Mouse (Mus musculus) intestine, embryonic 14.5 days (tissue): ENCODE measurements at regions not wholly inside any gene's neighbourhood (a gene's known extent, or its start where the extent isn't known, plus 50 kb on each side); places are given as distances from the start of the nearest gene placed in this dataset.

Experiments used
- ATAC-seq: fragments of 200-750 bp; cut with Nextera tagmentation; replicated peaks from 2 replicates; pipeline ENCODE4 v1.8.0; 2017; ENCODE audit warnings: low read depth, moderate number of reproducible peaks, moderate TSS enrichment, moderate library complexity; ENCODE audit not compliant: low FRiP score, low TSS enrichment
- DNase-seq: peaks from one replicate; pipeline ENCODE4 v3.0.0-alpha.2; 2018; ENCODE audit warnings: low spot score
- H3K27ac ChIP-seq: fragments of 300-500 bp; sonication (generic); 2 replicates; pipeline ENCODE4 v1.5.1; 2014; ENCODE audit warnings: low read depth, mild to moderate bottlenecking, control low read depth
- H3K27me3 ChIP-seq: fragments of 300-500 bp; sonication (generic); replicated peaks from 2 replicates; pipeline ENCODE4 v1.6.1; 2014; ENCODE audit warnings: low read length, control low read depth; ENCODE audit not compliant: control insufficient read depth, insufficient read depth
- H3K36me3 ChIP-seq: fragments of 300-500 bp; sonication (generic); 2 replicates; pipeline ENCODE4 v1.6.1; 2014; ENCODE audit warnings: low read length, control low read depth; ENCODE audit not compliant: control insufficient read depth, insufficient read depth
- H3K4me1 ChIP-seq: fragments of 300-500 bp; sonication (generic); replicated peaks from 2 replicates; pipeline ENCODE4 v1.6.1; 2014; ENCODE audit warnings: low read length, control low read depth, mixed read lengths; ENCODE audit not compliant: control insufficient read depth, insufficient read depth
- H3K4me2 ChIP-seq: fragments of 300-500 bp; sonication (generic); 2 replicates; pipeline ENCODE4 v1.6.1; 2014; ENCODE audit warnings: low read length
- H3K4me3 ChIP-seq: fragments of 300-500 bp; sonication (generic); 2 replicates; pipeline ENCODE4 v1.5.1; 2014; ENCODE audit warnings: low read depth, low read length, control low read depth, mixed read lengths
- H3K9ac ChIP-seq: fragments of 300-500 bp; sonication (generic); 2 replicates; pipeline ENCODE4 v1.6.1; 2014; ENCODE audit warnings: mild to moderate bottlenecking, low read length
- H3K9me3 ChIP-seq: fragments of 300-500 bp; sonication (generic); 2 replicates; pipeline ENCODE4 v1.6.1; 2016; ENCODE audit warnings: low read length, control low read depth; ENCODE audit not compliant: control insufficient read depth
- WGBS: fragments of 180-500 bp; shearing (Covaris S2); extraction: QIAGEN DNeasy Blood & Tissue Kit; methylation state at CpG from one replicate; pipeline ENCODE4 v1.1.7; 2014; 5-methylcytosine and 5-hydroxymethylcytosine counted together

DNA sequence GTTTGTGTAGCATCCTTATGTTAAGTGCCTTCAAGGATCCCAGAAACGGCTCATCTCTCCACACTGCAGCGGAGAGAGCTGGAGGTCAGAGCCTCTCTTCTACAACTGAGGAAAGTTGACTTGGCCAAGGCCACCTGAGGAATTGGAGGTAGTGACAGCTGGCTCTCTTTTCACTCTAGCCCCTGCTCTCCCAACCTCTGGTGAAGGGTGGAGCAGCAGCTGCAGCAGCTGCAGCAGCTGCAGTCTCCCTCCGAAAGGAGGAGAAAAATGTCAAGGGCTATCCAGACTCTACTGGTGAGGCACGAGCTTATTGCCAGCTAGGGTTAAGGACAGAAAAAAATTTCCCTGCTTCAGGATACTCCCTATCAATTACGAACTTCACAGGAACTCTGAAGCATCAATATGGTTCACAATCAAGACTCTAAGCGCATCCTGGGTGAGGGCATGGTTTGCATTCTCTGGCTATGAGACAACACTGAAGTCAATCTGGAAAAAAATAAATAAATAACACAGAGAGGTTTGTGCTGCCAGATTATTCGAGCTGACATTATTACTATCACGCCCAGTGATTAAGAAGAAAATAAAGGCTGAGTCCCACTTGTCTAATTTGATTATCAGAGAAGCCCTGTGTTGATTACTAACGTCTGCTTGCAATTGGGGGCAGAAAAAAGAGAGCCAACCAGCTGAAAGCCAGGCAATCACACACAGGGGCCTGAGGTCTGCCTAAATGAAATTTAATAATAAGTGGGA lies 134.2 kb upstream of the Rad23b start:
- Histone ChIP-seq H3K36me3 (no peaks in the 10 kb centered on the region), H3K9ac (no peak overlapping the region)
- ATAC-seq, result no peak

DNA sequence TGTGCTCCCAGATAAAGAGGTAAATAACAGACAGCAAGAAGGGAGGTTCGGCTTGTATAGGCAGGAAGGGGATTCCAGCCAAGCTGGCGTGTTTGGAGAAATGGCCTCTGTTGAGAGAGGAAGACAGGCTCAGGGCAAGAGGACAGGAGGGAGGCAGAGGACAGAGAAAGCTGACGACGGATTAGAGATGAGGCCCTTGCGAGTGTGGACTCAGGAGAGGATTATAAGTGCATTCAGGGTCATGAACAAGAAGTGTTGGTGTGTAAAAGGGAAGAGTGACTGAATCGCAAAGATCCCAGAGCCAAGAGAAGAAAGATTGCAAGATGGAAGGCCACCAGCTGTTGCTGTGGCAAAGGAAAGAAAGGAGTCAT lies 133.7 kb upstream of the Rad23b start:
- H3K9ac ChIP-seq, result no peak overlapping the region
- no peak overlapping the region for H3K4me2 ChIP-seq
- no peaks in the 10 kb centered on the region for H3K36me3 ChIP-seq
- 0 out of 2 replicates have a peak, but pooled peaks cover 5% of the 10 kb centered on the region for H3K4me1 ChIP-seq
- no peaks in the 10 kb centered on the region for H3K9me3 ChIP-seq
- 48% methylated on average over 6 of the region's 6 CpGs for WGBS
- DNase-seq, result no peak
- H3K27ac ChIP-seq, result no peak overlapping the region
- no peak overlapping the region for H3K4me3 ChIP-seq
- no peak for ATAC-seq
- H3K27me3 ChIP-seq, result no peaks in the 10 kb centered on the region

More for the DNA sequence above, 134.2 kb upstream of the Rad23b start:
- Histone ChIP-seq H3K4me2 (no peak overlapping the region), H3K27ac (no peak overlapping the region), H3K27me3 (no peaks in the 10 kb centered on the region), H3K9me3 (no peaks in the 10 kb centered on the region), H3K4me1 (0 out of 2 replicates have a peak, but pooled peaks cover 5% of the 10 kb centered on the region), H3K4me3 (no peak overlapping the region)
- WGBS, result 48% methylated on average over 9 of the region's 9 CpGs
- DNase-seq, result no peak

GRCm38 (mm10) chr4:55225766-55226165 lies 124.1 kb upstream of the Rad23b start:
- H3K4me1 ChIP-seq, result 0 out of 2 replicates have a peak, but pooled peaks cover 3% of the 10 kb centered on the region
- 86% methylated on average over 5 of the region's 5 CpGs for WGBS
- H3K4me2 ChIP-seq, result no peak overlapping the region
- no peak overlapping the region for H3K4me3 ChIP-seq
- H3K9ac ChIP-seq, result no peak overlapping the region
- H3K27ac ChIP-seq, result no peak overlapping the region
- no peaks in the 10 kb centered on the region for H3K9me3 ChIP-seq
- DNase-seq (no peak), ATAC-seq (no peak)
- H3K27me3 ChIP-seq, result no peaks in the 10 kb centered on the region
- H3K36me3 ChIP-seq, result no peaks in the 10 kb centered on the region

DNA sequence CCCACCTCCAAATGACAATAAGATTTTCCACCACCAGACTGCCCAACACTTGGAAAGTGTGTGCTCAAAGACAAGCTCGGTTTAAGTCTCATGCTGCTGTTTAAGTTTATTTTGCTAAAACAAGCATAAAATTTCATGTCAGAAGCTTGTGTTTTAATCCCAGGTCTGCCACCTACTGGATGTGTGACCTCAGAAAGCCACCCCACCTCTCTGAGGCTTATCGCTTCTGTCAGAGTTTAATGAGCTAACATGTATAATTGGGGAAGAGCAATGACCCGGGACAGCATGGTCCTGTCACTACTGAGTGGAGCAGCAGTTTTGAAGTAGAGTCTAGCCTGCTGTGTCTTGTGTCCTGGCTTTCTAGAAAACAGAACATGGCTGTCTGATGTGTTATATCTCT lies 122.4 kb upstream of the Rad23b start:
- Histone ChIP-seq H3K27me3 (no peaks in the 10 kb centered on the region), H3K27ac (no peak overlapping the region), H3K9me3 (no peaks in the 10 kb centered on the region), H3K9ac (no peak overlapping the region), H3K4me3 (no peak overlapping the region), H3K4me2 (no peak overlapping the region), H3K4me1 (no peaks in the 10 kb centered on the region), H3K36me3 (no peaks in the 10 kb centered on the region)
- ATAC-seq, result no peak
- no peak for DNase-seq
- WGBS, result 53% methylated on average over 3 of the region's 3 CpGs

DNA sequence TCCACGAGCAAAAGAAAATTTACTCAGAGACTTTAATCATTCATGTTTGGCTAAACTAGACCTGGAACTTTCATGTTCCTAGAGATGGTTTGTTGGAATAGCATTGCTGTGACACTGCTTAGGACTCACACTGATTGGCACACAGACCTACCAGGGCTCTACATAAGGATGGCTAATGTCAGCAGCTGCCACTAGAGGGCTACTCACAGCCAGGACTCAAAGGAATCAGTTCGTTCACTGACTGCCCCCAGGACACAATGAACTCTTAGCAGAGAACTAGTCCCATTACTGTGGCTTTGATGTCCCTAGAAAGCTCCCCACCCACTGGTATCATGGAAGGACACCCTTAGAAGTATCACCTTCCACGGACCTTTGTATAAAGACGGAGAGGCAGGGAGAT lies 118.3 kb upstream of the Rad23b start:
- Histone ChIP-seq H3K27me3 (no peaks in the 10 kb centered on the region), H3K4me1 (no peaks in the 10 kb centered on the region), H3K9ac (no peak overlapping the region), H3K4me3 (no peak overlapping the region), H3K9me3 (no peaks in the 10 kb centered on the region), H3K4me2 (no peak overlapping the region), H3K27ac (no peak overlapping the region), H3K36me3 (no peaks in the 10 kb centered on the region)
- 30% methylated on average over 4 of the region's 4 CpGs for WGBS
- DNase-seq (no peak), ATAC-seq (no peak)

GRCm38 (mm10) chr4:55237856-55238255 lies 112.0 kb upstream of the Rad23b start:
- Histone ChIP-seq H3K27ac (no peak overlapping the region), H3K4me2 (no peak overlapping the region), H3K4me1 (no peaks in the 10 kb centered on the region), H3K36me3 (no peaks in the 10 kb centered on the region), H3K27me3 (no peaks in the 10 kb centered on the region), H3K4me3 (no peak overlapping the region), H3K9ac (no peak overlapping the region), H3K9me3 (no peaks in the 10 kb centered on the region)
- DNase-seq (no peak), ATAC-seq (no peak)
- 91% methylated on average over 6 of the region's 6 CpGs for WGBS

DNA sequence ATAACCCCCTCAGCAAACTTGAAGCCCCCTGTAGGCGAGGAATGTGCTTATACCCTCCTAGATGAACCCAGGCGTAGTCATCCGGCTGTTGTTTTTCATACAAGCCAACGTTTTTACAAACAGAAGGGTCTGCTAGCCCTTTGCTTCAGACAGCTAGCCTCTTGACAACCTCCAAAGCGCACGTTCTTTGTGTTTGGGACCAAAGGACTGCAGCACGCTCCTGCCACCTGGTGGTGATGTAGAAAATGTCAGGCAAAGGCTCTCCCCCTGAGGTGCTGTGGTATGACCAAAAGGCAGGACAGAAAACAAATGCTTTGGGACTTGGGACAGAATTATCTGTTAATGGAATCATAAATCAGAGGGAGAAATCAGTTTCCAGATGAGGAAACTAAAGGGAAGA lies 109.4 kb upstream of the Rad23b start:
- H3K27me3 ChIP-seq, result no peaks in the 10 kb centered on the region
- peak; percentile 89 for DNase-seq
- no peaks in the 10 kb centered on the region for H3K36me3 ChIP-seq
- no peaks in the 10 kb centered on the region for H3K9me3 ChIP-seq
- H3K4me1 ChIP-seq, result no peaks in the 10 kb centered on the region
- ATAC-seq, result no peak; the same call in 1 of the 2 replicates
- H3K9ac ChIP-seq, result no peak overlapping the region
- 4% methylated on average over 7 of the region's 7 CpGs for WGBS
- no peak overlapping the region for H3K4me3 ChIP-seq
- H3K27ac ChIP-seq, result no peak overlapping the region
- no peak overlapping the region for H3K4me2 ChIP-seq

- Histone ChIP-seq H3K9me3 (no peaks in the 10 kb centered on the region), H3K27me3 (no peaks in the 10 kb centered on the region), H3K4me3 (no peak overlapping the region), H3K4me1 (no peaks in the 10 kb centered on the region), H3K4me2 (no peak overlapping the region), H3K27ac (no peak overlapping the region), H3K36me3 (no peaks in the 10 kb centered on the region), H3K9ac (no peak overlapping the region)
- no peak for DNase-seq
- ATAC-seq, result no peak
- 74% methylated on average over 4 of the region's 4 CpGs for WGBS
Observed at GRCm38 (mm10) chr4:55242331-55242730, 107.5 kb upstream of the Rad23b start.
